Mouse (Mus musculus): ENCODE results near the gene Blvrb. TPM values are rescaled to one million over a fixed set of nuclear protein-coding genes. Genes with fewer than 3 reads are reported as not detected.

Gene Blvrb
- polyA plus RNA-seq, 1 experiment from 2014 or later: 20.3 TPM

DNA sequence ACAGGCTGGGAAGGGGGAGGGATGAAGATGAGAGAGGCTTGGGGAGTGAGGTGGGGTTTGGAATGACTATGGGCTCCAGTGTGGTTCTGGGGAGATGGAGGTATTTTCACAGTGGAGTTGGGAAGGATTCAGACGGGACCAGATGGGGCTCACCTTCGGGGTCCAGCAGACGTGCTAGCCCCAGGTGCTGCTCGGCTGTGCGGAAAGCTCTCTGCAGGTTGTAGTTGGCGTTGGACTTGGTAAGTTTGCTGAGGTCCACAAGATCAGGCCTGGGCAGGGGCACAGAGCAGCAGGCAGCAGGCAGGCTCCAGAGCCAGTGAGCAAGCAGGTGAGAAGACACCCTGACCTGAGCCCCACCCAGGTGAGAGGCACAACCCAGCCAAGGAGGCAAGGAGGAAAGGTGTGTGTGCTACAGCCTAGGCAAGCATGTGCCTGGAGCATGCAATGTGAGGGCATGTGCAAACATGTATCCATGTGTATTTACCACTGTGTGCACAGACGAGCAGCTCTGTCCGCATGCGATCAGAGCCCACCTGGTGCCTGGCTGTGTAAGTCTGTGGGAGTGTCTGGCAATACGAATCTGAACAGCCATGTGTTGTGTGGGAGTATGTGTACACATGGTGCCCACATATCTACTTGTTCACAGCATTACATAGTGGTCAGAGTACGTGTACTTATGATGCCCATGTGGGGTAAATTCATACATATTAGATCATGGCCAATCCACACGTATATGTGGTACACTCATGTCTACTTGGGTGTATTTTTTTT lies 24.0 kb upstream of the Blvrb start:
- POLR2A ChIA-PET: no interaction called here
- ATAC-seq: no peak
- DNase-seq (ENCODE audit: low read depth, low spot score): no peak
- in situ Hi-C loops (cut with MboI; ENCODE audit: low pct_unique_long_range_greater_than_20kb): no loop called here
- peaks cover 18% of the 10 kb centered on the region for H3K27me3 ChIP-seq
- CTCF ChIA-PET: no interaction called here
- no peak for TF ChIP-seq CTCF (IDR thresholded peaks at IDR 0.05)

DNA sequence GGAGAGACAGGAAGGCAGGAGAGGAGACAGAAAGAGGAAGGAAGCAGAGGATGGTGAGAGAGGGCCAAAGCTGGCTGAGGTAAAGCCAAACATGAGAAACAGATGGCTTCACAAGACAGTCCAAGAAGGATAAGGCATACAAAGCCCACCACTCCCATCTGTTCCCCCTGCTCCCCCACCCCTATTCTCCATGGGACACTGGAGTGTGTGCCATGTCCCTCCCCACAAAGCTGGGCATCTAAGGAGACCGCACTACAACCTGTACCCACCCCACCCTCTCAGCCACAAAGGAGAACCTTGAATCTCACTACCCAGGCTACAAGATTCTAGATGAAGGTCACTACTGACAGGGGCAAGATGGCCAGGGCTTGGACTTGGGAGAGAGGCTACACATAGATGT lies 20.4 kb upstream of the Blvrb start:
- CTCF ChIA-PET: no interaction called here
- DNase-seq (ENCODE audit: low read depth, low spot score) (no peak), ATAC-seq (no peak)
- in situ Hi-C loops (cut with MboI; ENCODE audit: low pct_unique_long_range_greater_than_20kb): no loop called here
- no peak for TF ChIP-seq CTCF (IDR thresholded peaks at IDR 0.05)
- POLR2A ChIA-PET: no interaction called here
- H3K27me3 ChIP-seq: peaks cover 19% of the 10 kb centered on the region

DNA sequence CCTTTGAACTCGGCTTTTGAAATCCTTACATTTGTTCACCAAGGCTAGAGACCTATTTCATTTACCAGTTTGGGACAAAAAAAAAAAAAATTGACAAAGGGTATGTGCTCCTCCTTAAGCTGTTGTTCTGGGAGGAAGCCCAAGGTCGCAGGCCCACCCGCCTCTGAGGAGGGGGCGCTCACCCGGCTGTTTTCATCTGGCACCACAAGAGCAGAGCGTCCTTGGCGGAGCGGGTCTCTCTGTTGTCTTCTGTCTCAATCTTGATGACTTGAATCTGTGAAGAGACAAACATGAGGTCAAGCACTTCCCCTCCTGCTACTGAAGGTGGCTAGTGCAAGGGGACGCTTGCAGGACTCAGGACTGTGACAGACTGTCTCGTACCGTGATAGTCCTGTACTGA lies 19.8 kb upstream of the Blvrb start:
- peaks cover 19% of the 10 kb centered on the region for H3K27me3 ChIP-seq
- ATAC-seq (no peak), DNase-seq (ENCODE audit: low read depth, low spot score) (no peak)
- ChIA-PET CTCF (interaction anchor here (0.8 to 2.2 kb wide), 3 partner anchors 10 to 16 kb away, joined by 3 to 5 read pairs (median 3); no protein-coding TSS in a partner anchor), POLR2A (no interaction called here)
- in situ Hi-C loops (cut with MboI; ENCODE audit: low pct_unique_long_range_greater_than_20kb): no loop called here
- no peak for TF ChIP-seq CTCF (IDR thresholded peaks at IDR 0.05)

DNA sequence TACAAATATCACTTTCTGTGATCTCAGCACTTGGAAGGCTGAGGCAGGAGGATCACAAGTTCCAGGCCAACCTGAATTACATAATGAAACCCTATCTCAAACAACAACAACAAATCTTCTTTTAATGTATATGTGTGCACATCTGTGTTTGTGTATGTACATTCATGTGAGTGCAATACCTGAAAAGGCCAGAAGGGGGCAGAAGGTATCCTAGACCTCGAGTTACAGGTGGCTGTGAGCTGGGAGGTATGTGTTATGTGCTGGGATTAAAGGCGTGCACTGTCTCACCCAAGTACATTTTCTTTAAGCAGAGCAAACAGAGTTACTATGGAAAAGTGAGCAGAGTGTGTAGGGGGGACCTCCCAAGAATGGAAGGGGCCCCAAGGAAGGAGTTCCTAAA lies 18.6 kb upstream of the Blvrb start:
- in situ Hi-C loops (cut with MboI; ENCODE audit: low pct_unique_long_range_greater_than_20kb): no loop called here
- peak; percentile 42 for TF ChIP-seq CTCF (IDR thresholded peaks at IDR 0.05)
- CTCF ChIA-PET: interaction anchor here (1.6 to 2.2 kb wide), 2 partner anchors 8 to 14 kb away, joined by 3 to 5 read pairs; no protein-coding TSS in a partner anchor
- peaks cover 20% of the 10 kb centered on the region for H3K27me3 ChIP-seq
- DNase-seq (ENCODE audit: low read depth, low spot score): no peak
- no peak for ATAC-seq
- POLR2A ChIA-PET: no interaction called here

DNA sequence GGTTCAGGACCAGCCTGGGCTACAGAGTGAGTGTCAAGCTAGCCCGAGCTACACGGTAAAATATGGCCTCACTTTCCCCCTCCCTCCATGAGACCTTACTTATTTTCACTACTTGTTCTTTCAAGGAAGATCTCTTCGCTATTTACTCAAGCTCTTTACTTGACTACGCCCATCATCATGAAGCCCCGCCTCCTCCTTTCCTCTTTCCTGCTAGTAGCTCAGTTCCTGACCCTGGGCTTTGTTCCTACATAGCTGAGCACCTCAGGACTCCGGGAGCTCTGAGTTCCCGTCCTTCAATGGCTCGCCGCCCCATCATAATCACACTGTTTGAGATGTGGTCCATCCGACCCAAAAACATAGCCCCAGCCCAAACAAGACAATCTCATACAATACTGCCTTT lies 14.4 kb upstream of the Blvrb start:
- CTCF ChIA-PET: no interaction called here
- ATAC-seq (no peak), DNase-seq (ENCODE audit: low read depth, low spot score) (no peak)

DNA sequence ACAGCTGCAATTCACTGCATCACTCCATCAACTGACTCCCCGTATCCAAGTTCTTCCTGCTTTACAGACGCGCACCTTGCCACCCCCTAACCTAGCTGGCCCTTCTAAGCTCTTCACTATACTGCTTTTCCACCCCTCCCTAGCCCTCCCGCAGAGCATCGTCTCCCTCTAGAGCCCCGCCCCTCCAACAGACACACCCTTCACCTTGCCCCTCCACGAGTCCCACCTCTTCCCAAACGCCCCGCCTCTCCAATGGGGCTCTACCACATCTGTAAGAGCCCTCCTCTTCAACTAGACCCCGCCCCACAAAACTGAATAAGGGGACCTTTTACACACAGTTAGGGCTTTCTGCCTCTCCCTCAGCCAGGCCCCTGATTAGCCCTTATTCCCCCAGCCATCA lies 14.0 kb upstream of the Blvrb start:
- no peak for ATAC-seq

More for the DNA sequence above, 14.4 kb upstream of the Blvrb start:
- POLR2A ChIA-PET: no interaction called here
- TF ChIP-seq CTCF (IDR thresholded peaks at IDR 0.05): no peak
- in situ Hi-C loops (cut with MboI; ENCODE audit: low pct_unique_long_range_greater_than_20kb): no loop called here
- H3K27me3 ChIP-seq: peaks cover 25% of the 10 kb centered on the region

DNA sequence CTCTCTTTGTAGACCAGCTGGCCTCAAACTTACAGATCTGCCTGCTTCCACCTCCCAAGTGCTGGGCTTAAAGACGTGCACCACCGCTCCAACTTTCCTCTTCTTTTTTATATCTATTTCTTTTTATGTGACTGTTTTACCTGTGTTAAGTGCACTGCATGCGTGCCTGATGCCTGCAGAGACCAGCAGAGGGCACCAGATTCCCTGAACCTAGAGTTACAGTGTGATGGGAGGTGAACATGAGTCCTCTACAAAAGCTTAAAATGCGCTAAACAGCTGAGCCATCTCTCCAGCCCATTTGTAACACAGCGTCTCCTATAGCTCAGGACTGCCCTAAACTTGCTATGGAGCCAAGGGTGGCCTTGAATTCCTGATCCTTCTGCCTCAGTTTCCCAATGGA lies 10.2 kb upstream of the Blvrb start:
- TF ChIP-seq CTCF (IDR thresholded peaks at IDR 0.05): peak; percentile 87
- ChIA-PET CTCF (interaction anchor here (0.9 to 2.1 kb wide), 8 partner anchors 8 to 92 kb away, joined by 3 to 7 read pairs (median 4); no protein-coding TSS in a partner anchor), POLR2A (interaction anchor here (0.6 kb wide), 1 partner anchor 67 kb away, joined by 4 read pairs; no protein-coding TSS in a partner anchor)
- DNase-seq (ENCODE audit: low read depth, low spot score) (no peak), ATAC-seq (no peak)
- in situ Hi-C loops (cut with MboI; ENCODE audit: low pct_unique_long_range_greater_than_20kb): loop anchor here (5.0 kb wide), 1 partner anchor 90 kb away; no protein-coding TSS in a partner anchor
- peaks cover 21% of the 10 kb centered on the region for H3K27me3 ChIP-seq

More for the DNA sequence above, 14.0 kb upstream of the Blvrb start:
- no peak for DNase-seq (ENCODE audit: low read depth, low spot score)
- peaks cover 25% of the 10 kb centered on the region for H3K27me3 ChIP-seq
- ChIA-PET POLR2A (no interaction called here), CTCF (no interaction called here)
- in situ Hi-C loops (cut with MboI; ENCODE audit: low pct_unique_long_range_greater_than_20kb): no loop called here
- TF ChIP-seq CTCF (IDR thresholded peaks at IDR 0.05): no peak

DNA sequence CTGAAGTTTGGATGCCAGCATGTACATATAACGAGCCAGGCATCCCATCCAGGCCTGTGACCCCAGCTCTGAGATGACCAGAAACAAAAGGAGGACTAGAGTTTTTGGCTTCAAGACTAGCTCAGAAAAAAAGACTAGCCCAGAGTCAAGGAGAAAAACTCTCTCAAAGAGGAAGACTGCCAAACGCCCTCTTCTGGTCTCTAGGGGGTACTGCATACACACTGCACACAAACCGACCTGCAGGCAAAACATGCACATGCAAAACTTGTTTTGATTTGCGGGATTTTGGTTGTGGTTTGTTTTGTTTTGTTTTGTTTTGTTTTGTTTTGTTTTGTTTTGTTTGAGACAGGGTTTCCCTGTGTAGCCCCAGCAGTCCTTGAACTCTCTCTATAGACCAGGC lies 7.8 kb upstream of the Blvrb start:
- POLR2A ChIA-PET: no interaction called here

DNA sequence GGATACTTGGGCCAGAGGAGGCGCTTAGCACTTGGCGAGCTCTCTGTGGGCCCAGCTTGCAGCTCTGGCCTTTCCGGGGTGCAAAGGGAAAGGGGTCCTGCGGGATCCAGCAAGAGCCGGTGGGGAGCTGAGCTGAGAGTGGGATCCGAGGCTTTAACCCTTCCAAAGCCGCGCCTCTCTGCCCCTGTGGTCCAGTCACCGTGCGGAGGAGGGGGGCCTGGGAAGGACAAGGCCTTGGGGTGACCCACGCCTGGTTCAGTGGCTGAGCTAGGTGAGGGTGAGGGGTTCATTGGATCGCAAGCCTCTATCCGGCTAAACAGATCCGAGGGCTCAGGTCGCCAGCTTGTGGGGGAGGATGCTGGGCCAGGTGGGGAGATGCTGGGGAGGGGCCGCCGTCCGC lies 1.7 kb upstream of the Blvrb start:
- no peak for DNase-seq (ENCODE audit: low read depth, low spot score)
- CTCF ChIA-PET: interaction anchor here (1.4 kb wide), 1 partner anchor 81 kb away, joined by 3 read pairs; no protein-coding TSS in a partner anchor
- POLR2A ChIA-PET: no interaction called here
- no peak for TF ChIP-seq CTCF (IDR thresholded peaks at IDR 0.05)
- no peak for ATAC-seq
- in situ Hi-C loops (cut with MboI; ENCODE audit: low pct_unique_long_range_greater_than_20kb): loop anchor here (5.0 kb wide), 1 partner anchor 61 kb away; no protein-coding TSS in a partner anchor
- H3K27me3 ChIP-seq: peaks cover 13% of the 10 kb centered on the region

More for the DNA sequence above, 7.8 kb upstream of the Blvrb start:
- CTCF ChIA-PET: interaction anchor here (2.5 kb wide), 1 partner anchor 12 kb away, joined by 7 read pairs; no protein-coding TSS in a partner anchor
- DNase-seq (ENCODE audit: low read depth, low spot score) (no peak), ATAC-seq (no peak)
- in situ Hi-C loops (cut with MboI; ENCODE audit: low pct_unique_long_range_greater_than_20kb): no loop called here
- TF ChIP-seq CTCF (IDR thresholded peaks at IDR 0.05): peak; percentile 59
- peaks cover 11% of the 10 kb centered on the region for H3K27me3 ChIP-seq

DNA sequence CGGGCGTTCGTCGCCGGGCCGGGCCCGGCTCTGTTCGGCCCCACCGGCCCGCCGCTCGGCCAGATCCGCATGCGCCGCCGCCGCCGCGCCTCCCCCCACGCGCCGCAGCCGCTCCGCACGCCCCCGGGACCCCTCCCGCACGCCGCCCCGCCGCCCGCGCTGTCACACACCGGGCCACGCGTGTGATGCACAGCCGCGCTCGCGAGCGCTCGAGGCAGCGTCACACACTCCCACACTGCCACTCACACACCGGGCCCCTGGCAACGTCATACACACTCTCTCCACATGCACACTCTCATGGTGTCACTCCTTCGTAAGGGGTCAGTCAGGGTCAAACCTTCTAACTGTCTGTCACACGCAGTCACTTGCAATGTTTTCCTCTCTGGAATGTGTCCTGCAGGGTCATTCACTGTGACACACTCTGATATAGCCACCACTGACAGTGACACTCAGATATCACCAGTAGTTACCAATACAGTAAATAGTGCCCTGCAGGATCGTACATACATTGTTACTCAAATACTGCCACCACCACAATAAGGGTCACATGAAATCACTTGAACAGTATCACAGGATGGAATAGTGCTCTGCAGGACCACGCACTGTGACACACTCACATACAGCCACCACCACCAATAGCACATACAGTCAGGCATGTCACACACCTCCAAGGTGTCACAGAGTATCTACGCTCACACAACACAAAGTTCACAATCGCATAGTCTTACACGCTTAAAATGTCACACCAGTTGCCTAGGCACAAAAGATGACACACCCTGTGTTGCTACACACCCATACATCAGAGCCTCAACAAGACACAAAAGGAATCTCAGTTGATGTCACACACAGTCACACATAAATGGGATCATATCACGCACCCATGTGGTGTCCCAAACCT lies 1.0 kb upstream of the Blvrb start:
- no peak for DNase-seq (ENCODE audit: low read depth, low spot score)
- ChIA-PET POLR2A (no interaction called here), CTCF (no interaction called here)
- no peak for TF ChIP-seq CTCF (IDR thresholded peaks at IDR 0.05)
- peaks cover 13% of the 10 kb centered on the region for H3K27me3 ChIP-seq
- no peak for ATAC-seq
- in situ Hi-C loops (cut with MboI; ENCODE audit: low pct_unique_long_range_greater_than_20kb): loop anchor here (5.0 kb wide), 1 partner anchor 61 kb away; no protein-coding TSS in a partner anchor
